Mouse (Mus musculus) kidney, postnatal 25 days (tissue): ENCODE measurements at regions not wholly inside any gene's neighbourhood (a gene's known extent, or its start where the extent isn't known, plus 50 kb on each side); places are given as distances from the start of the nearest gene placed in this dataset.

ENCODE experiments used
- DNase-seq, 2 experiments: peaks; one replicate each; pipeline ENCODE4 v3.0.0; 2021; ENCODE audit warnings: mixed read lengths in 2 of 2

- no peak for DNase-seq
These were observed 55.2 kb upstream of the Parp11 start for GRCm38 (mm10) chr6:127391258-127392011.

- no peak for DNase-seq
These were observed 54.4 kb upstream of the Parp11 start for GRCm38 (mm10) chr6:127392012-127392798.

GRCm38 (mm10) chr6:127392799-127393172 is 53.9 kb upstream of the Parp11 start:
- DNase-seq = no peak

- no peak for DNase-seq
These were observed 52.6 kb upstream of the Parp11 start for GRCm38 (mm10) chr6:127393907-127394600.
